Mouse (Mus musculus) neural tube, embryonic 12.5 days (tissue): Measurements from ENCODE around the gene Ilf2. TPM values are rescaled to one million over a fixed set of nuclear protein-coding genes. Genes with fewer than 3 reads are reported as not detected.

Source experiments
- polyA plus RNA-seq: library from polyadenylated mRNA; unstranded; fragments of >200 nt; fragmentation: Nextera tagmentation; extraction: Ambion mirVana; gene quantifications from 2 replicates; pipeline ENCODE4 v1.2.1, GENCODE M21; 2016

The Ilf2 gene
- polyA plus RNA-seq, 1 experiment from 2014 or later: 322 TPM

Other genes with a start within 250 kb of the Ilf2 start
- gene Jtb, start 244.5 kb upstream of the Ilf2 start, polyA plus RNA-seq: 86.3 and 86.7 TPM in 2 replicates
- gene Creb3l4, start 232.6 kb upstream of the Ilf2 start, polyA plus RNA-seq: 3.8 and 4.2 TPM in 2 replicates
- gene Slc39a1, start 228.0 kb upstream of the Ilf2 start, polyA plus RNA-seq: 33.8 and 44.2 TPM in 2 replicates
- 22.4 and 25.3 TPM in 2 replicates for gene Crtc2, start 222.0 kb upstream of the Ilf2 start, polyA plus RNA-seq
- gene Dennd4b, start 210.9 kb upstream of the Ilf2 start, polyA plus RNA-seq: 6.6 and 6.8 TPM in 2 replicates
- 12.8 and 15.9 TPM in 2 replicates for gene Gatad2b, start 182.9 kb upstream of the Ilf2 start, polyA plus RNA-seq
- gene Slc27a3, start 86.2 kb upstream of the Ilf2 start, polyA plus RNA-seq: 19.7 and 22.7 TPM in 2 replicates
- gene Ints3, start 42.5 kb upstream of the Ilf2 start, polyA plus RNA-seq: 38.1 and 40.5 TPM in 2 replicates
- 3.3 and 3.5 TPM in 2 replicates for gene Npr1, start 10.3 kb upstream of the Ilf2 start, polyA plus RNA-seq
- 81.7 and 87.0 TPM in 2 replicates for gene Snapin, start 14.9 kb downstream of the Ilf2 start, polyA plus RNA-seq
- 211 and 215 TPM in 2 replicates for gene Chtop, start 33.4 kb downstream of the Ilf2 start, polyA plus RNA-seq
- gene S100a1, start 38.3 kb downstream of the Ilf2 start, polyA plus RNA-seq: 5.0 and 7.2 TPM in 2 replicates
- 10.6 and 12.3 TPM in 2 replicates for gene S100a13, start 38.3 kb downstream of the Ilf2 start, polyA plus RNA-seq
- not detected in 2 replicates for gene S100a14, start 50.7 kb downstream of the Ilf2 start, polyA plus RNA-seq
- 33.3 and 38.3 TPM in 2 replicates for gene S100a16, start 61.1 kb downstream of the Ilf2 start, polyA plus RNA-seq
- not detected in 2 replicates for gene S100a3, start 84.5 kb downstream of the Ilf2 start, polyA plus RNA-seq
- gene S100a2, start 114.1 kb downstream of the Ilf2 start, polyA plus RNA-seq: not detected in 2 replicates
- not detected in 2 replicates for gene Gm42674, start 125.8 kb downstream of the Ilf2 start, polyA plus RNA-seq
- 0.46 and 1.0 TPM in 2 replicates for gene S100a4, start 127.6 kb downstream of the Ilf2 start, polyA plus RNA-seq
- not detected in 2 replicates for gene S100a5, start 132.4 kb downstream of the Ilf2 start, polyA plus RNA-seq
- gene S100a6, start 136.8 kb downstream of the Ilf2 start, polyA plus RNA-seq: 14.6 and 16.8 TPM in 2 replicates
- gene S100a7a, start 177.9 kb downstream of the Ilf2 start, polyA plus RNA-seq: not detected in 2 replicates
- 15.8 and 23.7 TPM in 2 replicates for gene S100a8, start 192.9 kb downstream of the Ilf2 start, polyA plus RNA-seq
- gene S100a9, start 219.6 kb downstream of the Ilf2 start, polyA plus RNA-seq: 6.9 and 12.0 TPM in 2 replicates